Mouse (Mus musculus) hematopoietic multipotent progenitor cell, adult 10-12 weeks (in vitro differentiated cells): ENCODE results near the gene Snx10. TPM values are rescaled to one million over a fixed set of nuclear protein-coding genes. Genes with fewer than 3 reads are reported as not detected.

Experiments used
- polyA plus RNA-seq: library from polyadenylated mRNA; stranded (reverse); fragments of >175 nt; gene quantifications from 2 replicates; pipeline ENCODE4 v1.2.3, GENCODE M21; 2012; ENCODE audit warnings: low replicate concordance

Gene Snx10
- polyA plus RNA-seq = 0.80 and 2.5 TPM in 2 replicates

DNA sequence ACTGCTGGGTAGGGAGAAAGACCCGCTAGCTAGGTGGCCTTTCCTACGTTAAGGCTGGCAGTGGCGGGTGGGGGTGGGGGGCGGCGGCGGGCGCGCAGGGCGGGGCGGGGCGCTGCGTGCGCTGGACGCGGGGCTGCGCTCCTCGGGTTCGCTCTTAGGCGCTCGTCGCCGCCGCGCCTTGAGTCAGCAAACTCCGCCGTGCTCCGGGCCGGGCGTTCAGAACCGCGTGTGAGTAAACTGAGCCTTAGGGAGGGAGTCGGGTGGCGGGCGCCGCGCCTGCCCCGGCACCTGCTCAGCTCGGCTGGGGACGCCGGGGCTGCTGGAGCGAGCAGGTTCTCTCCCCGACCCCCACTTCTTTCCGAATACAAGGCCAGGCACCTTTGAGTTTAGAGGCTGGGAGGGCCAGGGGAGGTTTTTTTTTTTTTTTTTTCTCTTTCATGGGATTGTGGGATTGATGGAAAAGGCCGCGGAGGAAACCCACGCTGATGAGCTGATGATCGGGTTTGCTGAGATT, at the start of gene Snx10:
Gene Snx10, plus strand, starts transcription at position 95 of the 514 bp plus-strand sequence.

Other genes with a start within 250 kb of the Snx10 start
- gene Nfe2l3, start 91.2 kb upstream of the Snx10 start, polyA plus RNA-seq = 0.15 and 1.2 TPM in 2 replicates
- gene Hnrnpa2b1, start 54.0 kb upstream of the Snx10 start, polyA plus RNA-seq = 119 and 325 TPM in 2 replicates
- 23.7 and 41.5 TPM in 2 replicates for gene Cbx3, start 53.5 kb upstream of the Snx10 start, polyA plus RNA-seq